Mouse (Mus musculus) testis, postnatal 10 days (tissue): ENCODE measurements around the gene Scp2.

Experiments used
- DNase-seq: peaks from one replicate; pipeline ENCODE4 v3.0.0; 2021; ENCODE audit warnings: low spot score

Scp2 gene

GRCm38 (mm10) chr4:108059601-108060379 lies 85.0 kb downstream of the Scp2 start:
- no peak for DNase-seq

- DNase-seq = no peak
These were observed 86.6 kb downstream of the Scp2 start for GRCm38 (mm10) chr4:108058166-108058565.

- DNase-seq = no peak
These were observed 87.6 kb downstream of the Scp2 start for GRCm38 (mm10) chr4:108057247-108057646.

GRCm38 (mm10) chr4:108055873-108056272 lies 88.9 kb downstream of the Scp2 start:
- DNase-seq = no peak

- no peak for DNase-seq
These were observed 92.1 kb downstream of the Scp2 start for GRCm38 (mm10) chr4:108052673-108053072.

- no peak for DNase-seq
These were observed 93.0 kb downstream of the Scp2 start for GRCm38 (mm10) chr4:108051687-108052274.

GRCm38 (mm10) chr4:108046136-108046535 lies 98.7 kb downstream of the Scp2 start:
- DNase-seq = no peak

GRCm38 (mm10) chr4:108045136-108046107 lies 99.4 kb downstream of the Scp2 start:
- DNase-seq = no peak

GRCm38 (mm10) chr4:108037027-108037426 lies 107.8 kb downstream of the Scp2 start:
- DNase-seq = no peak

GRCm38 (mm10) chr4:108033041-108033764 lies 111.6 kb downstream of the Scp2 start:
- DNase-seq = no peak

- DNase-seq = no peak
These were observed 112.4 kb downstream of the Scp2 start for GRCm38 (mm10) chr4:108032352-108032849.

GRCm38 (mm10) chr4:108031502-108032351 lies 113.1 kb downstream of the Scp2 start:
- DNase-seq = peak; percentile 66

- no peak for DNase-seq
These were observed 113.8 kb downstream of the Scp2 start for GRCm38 (mm10) chr4:108030888-108031501.

GRCm38 (mm10) chr4:108026193-108026592 lies 118.6 kb downstream of the Scp2 start:
- no peak for DNase-seq

- no peak for DNase-seq
These were observed 119.5 kb downstream of the Scp2 start for GRCm38 (mm10) chr4:108025269-108025668.

- DNase-seq = peak; percentile 68
These were observed 120.2 kb downstream of the Scp2 start for GRCm38 (mm10) chr4:108024641-108025040.

- DNase-seq = no peak
These were observed 121.6 kb downstream of the Scp2 start for GRCm38 (mm10) chr4:108023186-108023585.

- no peak for DNase-seq
These were observed 124.6 kb downstream of the Scp2 start for GRCm38 (mm10) chr4:108020178-108020577.

- DNase-seq = no peak
These were observed 125.6 kb downstream of the Scp2 start for GRCm38 (mm10) chr4:108018961-108019921.
